Mouse (Mus musculus): ENCODE results near the gene Lats2. TPM values are rescaled to one million over a fixed set of nuclear protein-coding genes. Genes with fewer than 3 reads are reported as not detected.

The Lats2 gene
- polyA plus RNA-seq, 1 experiment from 2014 or later: 5.8 TPM

GRCm38 (mm10) chr14:57732668-57733293 lies 25.4 kb downstream of the Lats2 start:
- H3K9ac ChIP-seq (replicated peaks): no peak overlapping the region

GRCm38 (mm10) chr14:57730527-57730926 lies 27.7 kb downstream of the Lats2 start:
- Histone ChIP-seq H3K27ac (replicated peaks) (peak overlapping the region; percentile 68), H3K4me2 (no peak overlapping the region), H3K36me3 (peaks cover 4% of the 10 kb centered on the region; the same call in 1 of the 2 replicates), H3K9ac (replicated peaks) (no peak overlapping the region), H3K4me3 (replicated peaks) (no peak overlapping the region), H3K4me1 (peaks cover 36% of the 10 kb centered on the region), H3K9me3 (replicated peaks) (no peaks in the 10 kb centered on the region), H3K27me3 (replicated peaks) (no peaks in the 10 kb centered on the region)
- ATAC-seq (ENCODE audit: low FRiP score): peak; percentile 69
- 23% methylated on average over 9 of the region's 9 CpGs for WGBS

More at GRCm38 (mm10) chr14:57732668-57733293, 25.4 kb downstream of the Lats2 start:
- no peak for ATAC-seq (ENCODE audit: low FRiP score)
- peak overlapping the region; percentile 51 for H3K27ac ChIP-seq (replicated peaks)
- H3K4me1 ChIP-seq: peaks cover 38% of the 10 kb centered on the region
- H3K36me3 ChIP-seq: no peaks in the 10 kb centered on the region
- no peaks in the 10 kb centered on the region for H3K9me3 ChIP-seq (replicated peaks)
- H3K27me3 ChIP-seq (replicated peaks): no peaks in the 10 kb centered on the region
- no peak overlapping the region for H3K4me3 ChIP-seq (replicated peaks)
- 24% methylated on average over 6 of the region's 6 CpGs for WGBS
- no peak overlapping the region for H3K4me2 ChIP-seq

GRCm38 (mm10) chr14:57729975-57730499 lies 28.2 kb downstream of the Lats2 start:
- Histone ChIP-seq H3K36me3 (peaks cover 4% of the 10 kb centered on the region; the same call in 1 of the 2 replicates), H3K27ac (replicated peaks) (peak overlapping the region; percentile 68), H3K9me3 (replicated peaks) (no peaks in the 10 kb centered on the region), H3K27me3 (replicated peaks) (no peaks in the 10 kb centered on the region), H3K9ac (replicated peaks) (no peak overlapping the region; the same call in 1 of the 2 replicates), H3K4me1 (peaks cover 36% of the 10 kb centered on the region), H3K4me3 (replicated peaks) (no peak overlapping the region), H3K4me2 (no peak overlapping the region)
- peak; percentile 88 for ATAC-seq (ENCODE audit: low FRiP score)
- WGBS: 20% methylated on average over 5 of the region's 5 CpGs

- Histone ChIP-seq H3K4me2 (no peak overlapping the region), H3K4me1 (peaks cover 36% of the 10 kb centered on the region), H3K4me3 (replicated peaks) (no peak overlapping the region), H3K27ac (replicated peaks) (peak overlapping the region; percentile 68), H3K9ac (replicated peaks) (no peak overlapping the region), H3K36me3 (peaks cover 4% of the 10 kb centered on the region; the same call in 1 of the 2 replicates), H3K27me3 (replicated peaks) (no peaks in the 10 kb centered on the region), H3K9me3 (replicated peaks) (no peaks in the 10 kb centered on the region)
- ATAC-seq (ENCODE audit: low FRiP score): no peak
- WGBS: 86% methylated on average over 8 of the region's 8 CpGs
Observed at GRCm38 (mm10) chr14:57729364-57729763, 28.8 kb downstream of the Lats2 start.

- Histone ChIP-seq H3K9ac (replicated peaks) (no peak overlapping the region), H3K4me1 (peaks cover 19% of the 10 kb centered on the region), H3K4me2 (no peak overlapping the region), H3K4me3 (replicated peaks) (no peak overlapping the region), H3K9me3 (replicated peaks) (no peaks in the 10 kb centered on the region), H3K27me3 (replicated peaks) (no peaks in the 10 kb centered on the region), H3K27ac (replicated peaks) (no peak overlapping the region), H3K36me3 (peaks cover 4% of the 10 kb centered on the region)
- ATAC-seq (ENCODE audit: low FRiP score): no peak
- 80% methylated on average over 8 of the region's 8 CpGs for whole genome bisulfite sequencing
Observed at GRCm38 (mm10) chr14:57726172-57726571, 32.0 kb downstream of the Lats2 start.

- no peak overlapping the region for H3K9ac ChIP-seq (replicated peaks)
- 72% methylated on average over 4 of the region's 4 CpGs for WGBS
Observed at GRCm38 (mm10) chr14:57724473-57724872, 33.7 kb downstream of the Lats2 start.

GRCm38 (mm10) chr14:57718245-57718644 lies 39.9 kb downstream of the Lats2 start:
- H3K9ac ChIP-seq (replicated peaks): no peak overlapping the region
- no peak overlapping the region for H3K27ac ChIP-seq (replicated peaks)
- H3K4me3 ChIP-seq (replicated peaks): no peak overlapping the region
- no peaks in the 10 kb centered on the region for H3K9me3 ChIP-seq (replicated peaks)
- 88% methylated on average over 4 of the region's 4 CpGs for WGBS
- no peaks in the 10 kb centered on the region; the same call in 1 of the 2 replicates for H3K36me3 ChIP-seq
- H3K27me3 ChIP-seq (replicated peaks): no peaks in the 10 kb centered on the region
- ATAC-seq (ENCODE audit: low FRiP score): no peak
- peaks cover 6% of the 10 kb centered on the region; the same call in 1 of the 2 replicates for H3K4me1 ChIP-seq
- no peak overlapping the region for H3K4me2 ChIP-seq

More at GRCm38 (mm10) chr14:57724473-57724872, 33.7 kb downstream of the Lats2 start:
- H3K4me3 ChIP-seq (replicated peaks): no peak overlapping the region
- H3K36me3 ChIP-seq: peaks cover 4% of the 10 kb centered on the region
- no peak overlapping the region for H3K4me2 ChIP-seq
- no peaks in the 10 kb centered on the region for H3K27me3 ChIP-seq (replicated peaks)
- H3K9me3 ChIP-seq (replicated peaks): no peaks in the 10 kb centered on the region
- ATAC-seq (ENCODE audit: low FRiP score): no peak
- no peak overlapping the region for H3K27ac ChIP-seq (replicated peaks)
- peaks cover 3% of the 10 kb centered on the region; the same call in 1 of the 2 replicates for H3K4me1 ChIP-seq

GRCm38 (mm10) chr14:57716601-57717245 lies 41.5 kb downstream of the Lats2 start:
- Histone ChIP-seq H3K9me3 (replicated peaks) (no peaks in the 10 kb centered on the region), H3K27ac (replicated peaks) (no peak overlapping the region), H3K9ac (replicated peaks) (no peak overlapping the region), H3K36me3 (no peaks in the 10 kb centered on the region), H3K4me1 (peaks cover 6% of the 10 kb centered on the region; the same call in 1 of the 2 replicates), H3K27me3 (replicated peaks) (no peaks in the 10 kb centered on the region), H3K4me3 (replicated peaks) (no peak overlapping the region), H3K4me2 (no peak overlapping the region)
- 49% methylated on average over 4 of the region's 4 CpGs for WGBS
- ATAC-seq (ENCODE audit: low FRiP score): no peak

- H3K9ac ChIP-seq (replicated peaks): no peak overlapping the region
Observed at GRCm38 (mm10) chr14:57712884-57713283, 45.3 kb downstream of the Lats2 start.

GRCm38 (mm10) chr14:57711059-57711458 lies 47.1 kb downstream of the Lats2 start:
- no peak overlapping the region for H3K27ac ChIP-seq (replicated peaks)
- H3K9ac ChIP-seq (replicated peaks): no peak overlapping the region
- ATAC-seq (ENCODE audit: low FRiP score): no peak
- WGBS: 86% methylated on average over 6 of the region's 6 CpGs
- peaks cover 30% of the 10 kb centered on the region for H3K4me1 ChIP-seq
- H3K36me3 ChIP-seq: no peaks in the 10 kb centered on the region
- H3K4me3 ChIP-seq (replicated peaks): no peak overlapping the region
- no peaks in the 10 kb centered on the region for H3K9me3 ChIP-seq (replicated peaks)
- H3K4me2 ChIP-seq: no peak overlapping the region
- no peaks in the 10 kb centered on the region for H3K27me3 ChIP-seq (replicated peaks)

More at GRCm38 (mm10) chr14:57712884-57713283, 45.3 kb downstream of the Lats2 start:
- WGBS: 92% methylated on average over 1 of the region's 1 CpGs
- no peak overlapping the region for H3K4me2 ChIP-seq
- no peaks in the 10 kb centered on the region for H3K27me3 ChIP-seq (replicated peaks)
- peaks cover 17% of the 10 kb centered on the region for H3K4me1 ChIP-seq
- no peaks in the 10 kb centered on the region for H3K9me3 ChIP-seq (replicated peaks)
- no peak overlapping the region for H3K4me3 ChIP-seq (replicated peaks)
- ATAC-seq (ENCODE audit: low FRiP score): no peak
- no peaks in the 10 kb centered on the region for H3K36me3 ChIP-seq
- H3K27ac ChIP-seq (replicated peaks): no peak overlapping the region

- ATAC-seq (ENCODE audit: low FRiP score): no peak
- Histone ChIP-seq H3K27ac (replicated peaks) (no peak overlapping the region), H3K9ac (replicated peaks) (no peak overlapping the region), H3K27me3 (replicated peaks) (no peaks in the 10 kb centered on the region), H3K4me3 (replicated peaks) (no peak overlapping the region), H3K4me2 (no peak overlapping the region), H3K4me1 (peaks cover 30% of the 10 kb centered on the region), H3K36me3 (no peaks in the 10 kb centered on the region), H3K9me3 (replicated peaks) (no peaks in the 10 kb centered on the region)
- 24% methylated on average over 10 of the region's 10 CpGs for WGBS
Observed at GRCm38 (mm10) chr14:57709171-57709570, 49.0 kb downstream of the Lats2 start.

GRCm38 (mm10) chr14:57708580-57708979 lies 49.6 kb downstream of the Lats2 start:
- Histone ChIP-seq H3K27ac (replicated peaks) (no peak overlapping the region), H3K36me3 (no peaks in the 10 kb centered on the region), H3K9ac (replicated peaks) (no peak overlapping the region), H3K4me3 (replicated peaks) (no peak overlapping the region), H3K27me3 (replicated peaks) (no peaks in the 10 kb centered on the region), H3K4me2 (no peak overlapping the region), H3K9me3 (replicated peaks) (no peaks in the 10 kb centered on the region), H3K4me1 (peaks cover 30% of the 10 kb centered on the region)
- no peak for ATAC-seq (ENCODE audit: low FRiP score)
- WGBS: 72% methylated on average over 7 of the region's 7 CpGs

All from neural tube, embryonic 15.5 days (tissue).